Mouse (Mus musculus) embryonic fibroblast, embryonic 13.5 days (primary cell): ENCODE data around the gene Gm17359. TPM values are rescaled to one million over a fixed set of nuclear protein-coding genes. Genes with fewer than 3 reads are reported as not detected.

Experiments used
- H3K27ac ChIP-seq: 2 replicates; pipeline ENCODE4 v1.5.1; 2012; ENCODE audit warnings: low read length, control low read depth, inconsistent platforms; ENCODE audit not compliant: insufficient read depth
- H3K4me1 ChIP-seq: 2 replicates; pipeline ENCODE4 v1.6.1; 2011; ENCODE audit warnings: low read length; ENCODE audit not compliant: control insufficient read depth, insufficient read depth
- H3K4me3 ChIP-seq: 2 replicates; pipeline ENCODE4 v1.5.1; 2011; ENCODE audit warnings: mild to moderate bottlenecking, control low read depth, low read length; ENCODE audit not compliant: insufficient read depth
- CTCF ChIP-seq: IDR thresholded peaks from 2 replicates; pipeline ENCODE4 v1.5.1; 2011; ENCODE audit warnings: mild to moderate bottlenecking, control low read depth, low read length, moderate library complexity, borderline replicate concordance; ENCODE audit not compliant: insufficient read depth
- POLR2A ChIP-seq: IDR thresholded peaks from 2 replicates; pipeline ENCODE4 v1.6.1; 2011; ENCODE audit warnings: low read depth, mild to moderate bottlenecking, control low read depth, low read length, moderate library complexity
- polyA plus RNA-seq: library from polyadenylated mRNA; stranded (reverse); fragments of >200 nt; gene quantifications from 2 replicates; pipeline ENCODE4 v1.2.4, GENCODE M21; 2011; ENCODE audit warnings: low read depth; ENCODE audit not compliant: missing spikeins, insufficient read length

Gm17359 gene
- polyA plus RNA-seq, 1 experiment, result not detected

- Histone ChIP-seq H3K4me3 (no peak overlapping the region), H3K4me1 (peaks cover 2% of the 10 kb centered on the region; the same call in 1 of the 2 replicates), H3K27ac (no peak overlapping the region)
- TF ChIP-seq POLR2A, result no peak
- no peak for TF ChIP-seq CTCF
Measured at GRCm38 (mm10) chr3:79308605-79309004, 27.9 kb upstream of the Gm17359 start.

GRCm38 (mm10) chr3:79310184-79310583, 26.3 kb upstream of the Gm17359 start:
- Histone ChIP-seq H3K27ac (no peak overlapping the region), H3K4me1 (peaks cover 2% of the 10 kb centered on the region; the same call in 1 of the 2 replicates), H3K4me3 (no peak overlapping the region)
- TF ChIP-seq POLR2A, result no peak
- no peak for TF ChIP-seq CTCF

GRCm38 (mm10) chr3:79311895-79312294, 24.6 kb upstream of the Gm17359 start:
- no peak overlapping the region for H3K4me3 ChIP-seq
- no peak overlapping the region for H3K27ac ChIP-seq
- peaks cover 2% of the 10 kb centered on the region; the same call in 1 of the 2 replicates for H3K4me1 ChIP-seq
- TF ChIP-seq CTCF (no peak), POLR2A (no peak)

- peaks cover 2% of the 10 kb centered on the region; the same call in 1 of the 2 replicates for H3K4me1 ChIP-seq
- TF ChIP-seq POLR2A, result no peak
- TF ChIP-seq CTCF, result no peak
- H3K4me3 ChIP-seq, result no peak overlapping the region
- H3K27ac ChIP-seq, result no peak overlapping the region
Measured at GRCm38 (mm10) chr3:79314006-79314698, 22.3 kb upstream of the Gm17359 start.

GRCm38 (mm10) chr3:79324697-79325526, 11.5 kb upstream of the Gm17359 start:
- TF ChIP-seq CTCF (no peak), POLR2A (no peak)
- Histone ChIP-seq H3K4me3 (no peak overlapping the region), H3K4me1 (peaks cover 9% of the 10 kb centered on the region), H3K27ac (peak overlapping the region; percentile 42; the same call in 1 of the 2 replicates)

- peaks cover 6% of the 10 kb centered on the region for H3K4me1 ChIP-seq
- no peak overlapping the region for H3K4me3 ChIP-seq
- TF ChIP-seq CTCF, result no peak
- no peak for TF ChIP-seq POLR2A
- no peak overlapping the region for H3K27ac ChIP-seq
Measured at GRCm38 (mm10) chr3:79329691-79330315, 6.7 kb upstream of the Gm17359 start.

- H3K4me3 ChIP-seq, result no peak overlapping the region
- peaks cover 8% of the 10 kb centered on the region for H3K4me1 ChIP-seq
- TF ChIP-seq CTCF (no peak), POLR2A (no peak)
- H3K27ac ChIP-seq, result no peak overlapping the region
Measured at GRCm38 (mm10) chr3:79333051-79333450, 3.4 kb upstream of the Gm17359 start.

GRCm38 (mm10) chr3:79333643-79334200, 2.7 kb upstream of the Gm17359 start:
- no peak for TF ChIP-seq CTCF
- Histone ChIP-seq H3K27ac (no peak overlapping the region), H3K4me1 (peaks cover 8% of the 10 kb centered on the region), H3K4me3 (no peak overlapping the region)

GRCm38 (mm10) chr3:79340737-79341136, 4.3 kb downstream of the Gm17359 start:
- no peak for TF ChIP-seq CTCF
- TF ChIP-seq POLR2A, result no peak
- H3K4me1 ChIP-seq, result peaks cover 4% of the 10 kb centered on the region
- no peak overlapping the region for H3K27ac ChIP-seq
- H3K4me3 ChIP-seq, result no peak overlapping the region
